Mouse (Mus musculus) embryo, embryonic 10.5 days (tissue): ENCODE measurements around the gene Habp2.
"Not testable (repeated sequence)": the region's sequence is repeated elsewhere in the genome, so short reads cannot be mapped to it uniquely, and the experiment has no call there.

Experiments used
- DNase-seq: peaks from one replicate; pipeline ENCODE4 v3.0.0-alpha.2; 2015; ENCODE audit warnings: low spot score

Habp2 gene

DNA sequence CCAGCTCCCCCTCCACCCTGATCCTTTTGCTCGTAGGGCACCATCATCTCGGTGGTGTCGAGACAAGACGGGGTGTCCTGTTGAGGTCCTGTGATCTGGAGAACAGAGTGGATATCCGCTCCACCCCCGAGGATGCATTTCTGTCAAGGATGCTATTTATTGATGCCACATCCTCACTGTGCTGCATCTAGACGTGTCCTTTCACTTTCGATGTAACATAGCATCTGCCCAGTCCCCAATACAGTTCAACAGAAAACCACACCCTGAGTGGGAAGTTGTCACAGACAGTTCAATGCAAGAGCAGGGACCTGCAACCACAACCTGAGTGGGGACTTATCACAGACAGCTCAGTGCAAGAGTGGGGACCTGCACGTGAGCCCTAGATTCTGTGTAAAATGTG, 9.7 kb downstream of the Habp2 start:
- no peak for DNase-seq

DNA sequence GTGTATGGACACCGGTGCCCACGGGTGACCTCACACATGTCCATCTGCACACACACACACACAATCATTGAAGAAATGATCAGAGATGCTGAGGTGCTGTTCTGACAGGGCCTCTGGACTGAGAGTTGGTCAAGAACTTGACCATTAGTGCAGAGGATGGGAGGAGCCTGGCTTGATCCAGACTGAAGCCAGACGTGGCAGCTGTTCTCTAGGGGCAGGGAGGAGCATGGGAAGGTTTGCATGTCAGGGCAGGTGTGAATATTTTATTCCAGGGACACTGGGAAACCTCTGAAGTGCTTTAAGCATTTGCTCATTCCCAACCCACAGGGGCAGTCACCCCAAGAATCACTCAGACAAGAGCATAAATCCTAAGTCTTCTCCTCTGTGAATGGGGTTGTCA, 10.3 kb downstream of the Habp2 start:
- peak; percentile 13 for DNase-seq

GRCm38 (mm10) chr19:56300835-56301234, 13.9 kb downstream of the Habp2 start:
- DNase-seq, result no peak

DNA sequence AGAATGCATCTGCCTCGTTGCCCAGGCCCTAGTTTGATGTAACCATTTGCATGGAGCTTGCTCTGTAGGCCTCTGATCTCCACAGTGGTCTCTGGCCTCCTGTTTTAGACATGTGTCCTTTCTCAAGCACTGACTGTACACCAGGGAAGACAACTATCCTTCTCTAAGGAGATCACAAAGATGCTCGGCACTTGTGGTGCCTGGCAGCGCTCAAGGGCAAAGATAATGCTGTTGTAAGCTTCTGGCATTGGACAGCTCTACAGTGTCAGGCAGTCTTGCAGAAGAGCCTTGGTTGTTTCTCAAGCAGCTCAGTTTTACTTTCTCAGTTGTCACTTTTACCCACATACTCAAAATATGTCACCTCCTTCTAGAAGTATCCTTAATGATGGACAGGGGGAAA, 29.6 kb downstream of the Habp2 start:
- DNase-seq, result no peak

DNA sequence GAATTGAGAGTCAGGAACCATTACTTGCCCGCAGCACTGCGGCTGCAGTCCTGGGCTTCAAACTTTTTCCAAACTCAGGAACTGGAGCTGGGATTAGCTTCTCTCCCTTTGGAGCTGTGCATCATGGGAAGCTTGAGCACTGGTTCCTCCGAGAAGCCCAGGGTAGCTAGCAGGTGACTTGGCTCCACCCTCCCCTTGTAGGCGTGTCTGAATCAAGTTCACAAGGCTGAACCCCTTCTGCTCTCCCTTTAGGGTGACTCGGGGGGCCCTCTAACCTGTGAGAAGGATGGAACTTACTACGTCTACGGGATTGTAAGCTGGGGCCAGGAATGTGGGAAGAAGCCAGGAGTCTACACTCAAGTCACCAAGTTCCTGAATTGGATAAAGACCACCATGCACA, 32.3 kb downstream of the Habp2 start:
- no peak for DNase-seq

DNA sequence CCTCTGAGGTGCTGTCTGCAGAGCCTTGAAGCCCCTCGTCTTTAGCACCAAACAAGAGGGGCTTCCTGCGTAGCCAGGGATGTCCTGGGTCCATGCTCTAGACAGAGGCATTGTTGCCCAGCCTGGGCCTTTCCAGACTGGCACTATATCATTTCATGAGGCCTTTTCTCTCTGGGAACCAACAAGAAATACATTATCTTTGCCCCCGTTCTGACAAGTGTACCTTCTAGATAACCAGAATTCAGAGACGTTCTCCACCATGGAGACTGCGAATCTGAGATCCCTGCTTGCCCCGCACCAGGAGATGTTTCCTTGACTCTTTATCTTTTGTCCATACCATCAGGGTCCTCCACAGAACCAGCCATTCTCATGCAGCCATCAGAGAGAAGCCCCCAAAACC, 32.7 kb downstream of the Habp2 start:
- DNase-seq, result no peak

- peak; percentile 71 for DNase-seq
These were observed 33.4 kb downstream of the Habp2 start for GRCm38 (mm10) chr19:56320186-56320860.

GRCm38 (mm10) chr19:56321303-56321920, 34.5 kb downstream of the Habp2 start:
- peak; percentile 25 for DNase-seq

- DNase-seq, result no peak
These were observed 38.7 kb downstream of the Habp2 start for GRCm38 (mm10) chr19:56325676-56326075.

DNA sequence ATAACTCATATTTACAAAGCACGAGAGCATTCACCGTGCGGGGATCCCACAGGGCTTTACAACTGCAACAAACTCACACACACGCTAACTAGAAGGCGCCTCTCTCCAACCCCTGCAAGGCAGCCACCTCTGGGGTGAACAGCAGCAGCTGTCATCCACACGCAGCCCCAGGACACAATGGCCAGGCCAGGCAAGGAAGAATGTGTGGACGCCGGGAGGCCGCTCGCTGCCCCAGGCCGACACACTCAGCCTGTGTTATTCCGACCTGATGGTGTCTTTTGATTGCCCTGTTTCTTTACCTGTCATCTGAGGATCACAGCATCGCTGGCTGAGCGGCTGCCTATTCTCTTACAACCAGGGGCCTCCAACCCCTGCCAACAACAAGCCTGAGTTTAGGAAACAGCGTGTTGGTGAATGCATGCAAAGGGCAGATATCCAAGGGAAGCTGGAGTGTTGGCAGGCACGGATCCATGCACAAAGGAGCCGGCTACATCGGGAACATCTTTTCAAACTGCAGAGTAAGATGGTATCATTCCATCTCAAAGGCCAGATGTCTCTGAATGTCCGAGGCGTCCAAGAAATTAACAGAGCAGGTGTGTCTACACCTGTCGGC, 39.4 kb downstream of the Habp2 start:
- DNase-seq, result peak; percentile 27

GRCm38 (mm10) chr19:56336321-56336720, 49.4 kb downstream of the Habp2 start:
- no peak for DNase-seq

- DNase-seq, result no peak
These were observed 49.9 kb downstream of the Habp2 start for GRCm38 (mm10) chr19:56336826-56337225.

DNA sequence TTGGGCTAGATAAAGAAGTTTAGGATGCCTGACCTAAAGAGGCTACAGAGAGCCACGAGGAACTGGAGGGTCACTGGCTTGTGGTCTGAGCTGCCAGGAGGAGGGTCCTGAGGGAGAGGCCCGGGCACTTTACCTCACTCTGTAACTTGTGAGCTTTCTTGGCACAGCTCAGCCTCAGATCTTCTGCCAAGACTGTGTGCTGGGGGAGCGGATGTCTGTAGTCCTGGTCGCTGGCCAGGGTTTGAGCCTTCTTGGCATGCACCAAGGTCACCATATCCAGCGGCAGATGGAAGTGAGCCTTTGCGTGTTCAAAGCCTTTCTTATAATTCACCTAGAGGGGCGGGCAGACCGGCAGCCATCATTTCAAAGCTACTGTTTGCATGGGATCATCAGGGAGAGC, 55.1 kb downstream of the Habp2 start:
- DNase-seq, result no peak

- DNase-seq, result peak; percentile 79
These were observed 57.1 kb downstream of the Habp2 start for GRCm38 (mm10) chr19:56343869-56344563.

DNA sequence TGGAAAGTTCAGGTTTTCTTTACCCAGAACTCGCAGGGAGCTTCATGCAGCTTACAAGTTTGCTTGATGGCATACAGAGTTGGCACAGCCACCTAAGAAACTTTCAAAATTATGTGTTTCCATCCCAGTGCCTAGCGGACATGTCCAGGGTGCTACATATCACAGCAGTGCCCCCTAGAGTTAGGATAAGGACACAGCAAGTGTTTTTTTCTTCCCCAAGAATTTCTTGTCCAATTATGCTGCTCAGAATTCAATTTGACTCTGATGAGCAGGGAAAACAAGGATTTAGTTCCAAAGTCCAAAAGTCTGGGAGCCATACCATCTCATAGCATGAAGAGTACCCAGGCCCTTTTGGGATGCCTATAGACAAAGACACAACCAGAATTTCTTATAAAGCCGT, 59.1 kb downstream of the Habp2 start:
- peak; percentile 78 for DNase-seq

- DNase-seq, result no peak
These were observed 59.8 kb downstream of the Habp2 start for GRCm38 (mm10) chr19:56346750-56347149.

DNA sequence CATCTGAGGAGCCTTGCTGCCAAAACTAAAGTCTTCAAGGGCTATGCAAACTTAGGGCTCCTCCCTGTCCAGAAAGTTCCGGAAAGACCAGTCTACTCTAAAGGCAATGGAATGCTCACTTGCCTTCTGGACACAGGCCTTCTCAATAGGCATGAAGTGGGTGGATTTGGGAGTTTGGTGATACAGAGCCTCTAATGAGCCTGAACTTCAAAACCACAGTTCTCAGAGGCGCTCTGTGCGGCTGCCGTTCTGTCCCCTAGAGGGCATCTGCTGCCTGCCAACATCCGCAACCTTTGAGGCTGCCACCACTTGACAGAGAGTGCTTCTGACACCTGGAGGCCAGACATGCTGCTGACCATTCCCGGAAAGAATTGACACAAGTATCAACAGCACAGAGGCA, 62.4 kb downstream of the Habp2 start:
- peak; percentile 42 for DNase-seq

- DNase-seq, result no peak
These were observed 66.8 kb downstream of the Habp2 start for GRCm38 (mm10) chr19:56353689-56354088.

DNA sequence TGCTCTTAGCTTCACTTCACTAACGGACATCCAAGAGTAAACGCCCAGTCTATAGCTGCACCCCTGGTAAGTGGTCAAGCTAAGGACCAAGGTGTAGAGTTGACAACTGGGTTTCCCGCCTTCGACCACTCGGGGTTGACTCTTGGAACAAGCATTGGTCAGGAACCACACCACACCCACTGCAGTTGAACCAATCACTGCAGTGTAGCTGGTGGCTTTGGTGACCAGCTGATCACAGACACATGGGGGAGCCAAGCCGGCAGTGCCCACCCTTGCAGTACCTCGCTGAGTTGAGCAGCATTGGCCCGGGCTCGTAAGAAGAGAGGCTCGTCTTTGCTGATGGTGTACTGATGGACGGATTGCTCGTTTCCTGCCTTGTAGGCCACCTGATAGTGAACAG, 68.3 kb downstream of the Habp2 start:
- DNase-seq, result no peak

DNA sequence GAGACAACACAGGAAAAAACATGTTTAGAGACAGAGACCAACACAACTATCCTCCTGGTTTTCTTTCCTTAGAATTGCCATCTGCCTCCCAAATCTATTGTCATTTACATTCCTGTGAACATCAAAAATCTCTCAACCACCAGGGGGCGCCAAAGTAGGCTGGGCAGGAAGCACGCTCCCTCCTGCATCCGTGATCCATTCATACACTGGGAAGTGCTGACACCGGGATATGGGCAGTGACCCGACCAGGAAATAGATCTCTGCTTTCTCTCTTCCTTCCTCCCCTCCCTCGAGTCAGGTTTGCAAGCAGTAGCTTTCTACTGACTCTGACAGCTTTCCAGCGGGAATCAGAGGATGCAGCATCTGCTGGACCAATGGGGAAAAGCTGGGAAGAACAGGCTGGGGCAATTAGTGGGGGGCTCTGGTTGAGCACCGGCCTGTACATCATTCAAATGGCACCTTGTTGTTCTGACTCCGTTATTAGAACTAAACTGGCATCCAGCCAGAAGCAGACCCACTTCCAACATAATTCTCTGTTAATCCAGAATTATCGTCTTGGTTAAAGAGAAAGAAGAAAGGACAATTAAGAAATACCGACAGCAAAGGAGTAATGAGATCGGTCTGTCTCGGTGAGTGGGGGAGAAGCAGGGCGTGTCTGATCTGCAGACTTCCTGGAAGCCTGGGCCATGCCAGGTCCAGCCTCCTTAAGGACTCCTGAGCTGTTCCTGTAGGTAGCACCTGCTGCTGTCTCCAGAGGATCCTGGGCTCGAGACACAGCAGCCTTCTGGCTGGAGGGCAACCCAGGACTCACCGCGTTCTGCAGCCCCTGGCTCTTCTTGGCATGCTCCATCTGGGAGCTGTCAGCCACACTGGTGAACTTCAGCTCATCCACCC, 69.8 kb downstream of the Habp2 start:
- peak; percentile 76 for DNase-seq

GRCm38 (mm10) chr19:56357374-56357708, 70.4 kb downstream of the Habp2 start:
- DNase-seq, result not testable (repeated sequence)

GRCm38 (mm10) chr19:56358890-56359289, 72.0 kb downstream of the Habp2 start:
- DNase-seq, result no peak
